Mouse (Mus musculus): ENCODE results near the gene Hipk3. TPM values are rescaled to one million over a fixed set of nuclear protein-coding genes. Genes with fewer than 3 reads are reported as not detected.

Hipk3 gene
- polyA plus RNA-seq (2015; fragmentation: Nextera tagmentation; extraction: Ambion mirVana) = 7.4 and 8.4 TPM in 2 replicates

GRCm38 (mm10) chr2:104493951-104494800, at the start of gene Hipk3:
Gene Hipk3, minus strand, starts transcription at chr2:104494446.

GRCm38 (mm10) chr2:104410963-104411545, 83.2 kb downstream of the Hipk3 start, which contains the start of gene D430041D05Rik:
Gene D430041D05Rik, minus strand, starts transcription at chr2:104411013.

MicroRNA genes within 50 kb of the gene (microRNA counts, 519-probe panel; counts per million panel counts)
- microRNA mmu-miR-1902 = 88.3 counts per million

Other genes starting within 250 kb of the Hipk3 start
- not detected in 2 replicates for gene D430041D05Rik, start 83.4 kb downstream of the Hipk3 start, polyA plus RNA-seq (2015; fragmentation: Nextera tagmentation; extraction: Ambion mirVana)
- gene Cstf3, start 96.1 kb upstream of the Hipk3 start, polyA plus RNA-seq (2015; fragmentation: Nextera tagmentation; extraction: Ambion mirVana) = 36.4 and 37.1 TPM in 2 replicates
- gene Tcp11l1, start 217.7 kb upstream of the Hipk3 start, polyA plus RNA-seq (2015; fragmentation: Nextera tagmentation; extraction: Ambion mirVana) = 10.3 and 13.8 TPM in 2 replicates
- gene Pin1rt1, start 221.9 kb upstream of the Hipk3 start, polyA plus RNA-seq (2015; fragmentation: Nextera tagmentation; extraction: Ambion mirVana) = not detected in 2 replicates
- gene Depdc7, start 248.4 kb upstream of the Hipk3 start, polyA plus RNA-seq (2015; fragmentation: Nextera tagmentation; extraction: Ambion mirVana) = 1.9 and 2.2 TPM in 2 replicates

Measured in spleen, postnatal 0 days (tissue).